Mouse (Mus musculus) bone marrow, adult 2 months (tissue): ENCODE data around the gene Hpdl.

Experiments
- CTCF ChIP-seq: fragments of 200-500 bp; IDR thresholded peaks from 2 replicates; pipeline ENCODE4 v1.5.1; 2011; ENCODE audit warnings: low read length, control low read depth; ENCODE audit not compliant: control insufficient read depth, insufficient read depth
- POLR2A ChIP-seq: fragments of 200-500 bp; IDR thresholded peaks from 2 replicates; pipeline ENCODE4 v1.6.1; 2011; ENCODE audit warnings: low read depth, mild to moderate bottlenecking, control low read depth, low read length, borderline replicate concordance; ENCODE audit not compliant: control insufficient read depth

GRCm38 (mm10) chr4:116857203-116857602, 35.7 kb upstream of the Hpdl start:
- TF ChIP-seq CTCF = no peak
- TF ChIP-seq POLR2A = no peak
